Mouse (Mus musculus) lung, postnatal 4 days (tissue): ENCODE measurements around the gene Cramp1l.

Source experiments
- DNase-seq, 2 experiments: peaks; one replicate each; pipeline ENCODE4 v3.0.0; 2021

The Cramp1l gene

GRCm38 (mm10) chr17:25015655-25016291 is at the start of gene Cramp1l, which contains the start of gene Ift140:
TSS of gene Cramp1l (minus strand) at chr17:25015788.
TSS of gene Ift140 (plus strand) at chr17:25016085.
- DNase-seq: peak; percentile 99 to 100

GRCm38 (mm10) chr17:25065189-25065588 is 49.6 kb upstream of the Cramp1l start:
- no peak for DNase-seq

DNA sequence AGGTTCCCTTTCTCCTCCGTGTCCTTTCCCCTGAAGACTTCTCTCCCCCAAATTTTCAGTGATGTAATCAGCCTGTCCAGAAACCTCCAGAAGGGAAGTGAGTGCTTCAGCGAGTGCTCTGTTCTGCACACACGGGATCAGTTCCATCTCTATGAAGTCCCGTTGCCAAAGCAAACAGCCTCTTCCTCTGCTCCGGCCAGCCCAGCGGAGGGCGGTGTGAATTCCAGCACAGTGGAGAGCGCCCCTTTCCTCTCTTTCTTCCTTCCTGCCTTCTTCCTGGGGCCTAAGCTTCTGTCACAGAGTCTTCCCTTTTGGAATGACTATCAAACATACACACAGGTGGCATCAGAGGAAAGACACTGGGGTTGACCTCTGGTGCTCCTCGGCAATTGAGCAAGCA is 48.8 kb upstream of the Cramp1l start:
- peak; percentile 75 to 84 for DNase-seq

DNA sequence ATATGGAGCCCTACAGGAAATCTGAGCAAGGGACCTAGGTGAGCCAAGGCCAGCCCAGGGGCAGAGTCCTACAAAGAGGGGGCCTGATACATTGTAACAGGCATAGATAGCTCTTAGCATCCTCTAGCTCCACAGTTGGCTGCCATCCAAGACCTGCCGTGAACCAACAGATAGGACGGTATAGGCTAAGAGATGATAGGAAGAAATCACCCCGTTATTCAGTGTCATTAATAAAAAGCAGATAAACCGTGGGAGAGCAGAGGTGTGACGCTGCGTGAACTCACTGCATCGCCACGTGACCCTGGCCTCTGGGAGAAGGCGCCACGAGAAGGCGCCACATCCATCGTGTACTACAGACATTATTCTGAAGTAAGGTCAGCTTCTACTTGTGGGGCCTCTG is 48.3 kb upstream of the Cramp1l start:
- DNase-seq: no peak

DNA sequence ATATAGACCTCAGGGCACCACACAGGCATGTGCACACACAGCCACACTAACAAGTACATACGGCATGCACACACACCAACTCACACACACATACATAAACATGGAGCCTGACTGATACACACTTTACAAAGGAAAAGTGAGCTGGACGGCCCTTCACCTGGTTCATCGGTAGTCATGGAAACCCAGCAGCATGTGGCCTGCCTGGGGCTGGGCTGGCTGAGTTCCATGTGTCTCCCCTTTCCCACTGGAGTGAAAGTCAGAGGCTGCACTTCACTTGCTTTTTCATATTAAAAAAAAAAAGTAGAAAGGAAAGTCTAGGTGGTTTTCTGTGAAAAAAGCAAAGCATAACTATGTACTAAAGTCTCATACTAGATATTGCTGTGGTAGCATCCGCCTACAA is 47.7 kb upstream of the Cramp1l start:
- DNase-seq: no peak

DNA sequence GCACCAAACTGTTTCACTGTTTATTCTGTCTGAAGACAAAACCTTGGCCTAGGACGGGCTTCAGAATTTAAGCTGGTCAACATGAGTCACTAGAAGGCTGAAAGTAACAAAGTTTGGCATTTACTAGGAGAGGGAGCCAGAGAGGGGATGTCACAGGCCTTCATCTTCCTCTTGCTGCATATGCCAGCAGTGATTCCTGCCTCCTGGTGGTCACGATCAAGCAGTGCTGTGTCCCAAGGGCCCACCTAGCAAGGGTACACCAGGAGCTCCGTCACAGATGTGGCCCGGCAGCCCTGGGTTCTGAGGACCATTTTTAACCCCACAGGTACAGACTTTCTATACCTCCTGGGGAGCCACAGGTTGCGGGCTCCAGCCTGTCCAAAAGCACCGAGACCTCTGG is 41.5 kb upstream of the Cramp1l start:
- no peak for DNase-seq

DNA sequence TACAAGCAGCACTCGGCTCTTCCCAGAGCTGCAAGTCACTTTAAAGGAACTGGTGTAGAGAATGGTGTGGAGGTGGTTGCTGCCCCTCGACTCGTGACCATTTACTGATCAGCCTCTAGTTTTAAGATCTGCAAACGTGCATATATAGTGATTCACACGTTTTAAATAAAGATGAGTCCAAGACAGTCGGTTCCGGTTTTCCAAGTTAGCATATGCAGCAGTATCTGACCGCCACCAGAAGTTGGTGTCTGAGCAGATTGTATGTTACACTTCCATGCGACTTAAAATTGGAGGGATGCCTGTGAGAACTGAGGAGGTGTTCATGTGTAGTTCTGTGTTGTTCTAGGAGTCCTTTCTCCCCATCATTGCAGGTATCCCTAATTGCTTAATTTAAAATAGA is 37.7 kb upstream of the Cramp1l start:
- DNase-seq: no peak

DNA sequence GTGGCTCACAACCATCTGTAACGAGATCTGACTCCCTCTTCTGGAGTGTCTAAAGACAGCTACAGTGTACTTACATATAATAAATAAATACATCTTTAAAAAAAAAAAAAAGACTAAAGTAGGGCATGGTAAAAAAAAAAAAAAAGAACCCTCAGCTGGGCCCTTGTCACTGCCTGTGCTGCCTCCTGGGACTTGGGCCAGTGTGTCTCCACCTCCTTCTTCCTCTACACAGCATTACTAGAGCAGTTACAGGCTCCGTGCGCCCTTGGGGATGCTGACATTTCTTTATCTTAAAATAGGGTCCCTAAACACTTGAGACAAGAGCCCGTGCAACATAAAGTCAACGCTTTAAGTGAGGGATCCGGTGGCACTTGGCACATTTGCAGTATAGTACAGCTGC is 31.6 kb upstream of the Cramp1l start:
- DNase-seq: no peak

DNA sequence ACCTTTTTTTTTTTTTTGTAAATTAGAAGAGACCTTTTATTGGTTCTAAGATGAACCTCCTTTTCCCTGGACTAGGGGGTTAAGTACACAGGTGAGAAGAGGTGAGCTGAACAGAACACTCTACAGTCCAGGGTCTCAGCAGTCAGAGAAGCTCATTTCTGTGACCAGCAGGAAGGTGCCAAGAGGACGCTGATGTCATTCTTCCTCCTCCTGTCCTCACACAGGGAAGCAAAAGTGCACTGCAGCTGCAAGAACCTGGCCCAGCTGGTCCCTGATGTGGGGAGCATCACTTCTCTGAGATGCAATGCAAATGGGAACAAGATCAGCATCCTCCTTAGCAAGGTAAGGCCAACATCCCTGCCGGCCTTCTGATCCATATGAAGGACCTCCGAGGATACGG is 29.7 kb upstream of the Cramp1l start:
- no peak for DNase-seq

- no peak for DNase-seq
Measured at GRCm38 (mm10) chr17:25044879-25045278, 29.3 kb upstream of the Cramp1l start.

DNA sequence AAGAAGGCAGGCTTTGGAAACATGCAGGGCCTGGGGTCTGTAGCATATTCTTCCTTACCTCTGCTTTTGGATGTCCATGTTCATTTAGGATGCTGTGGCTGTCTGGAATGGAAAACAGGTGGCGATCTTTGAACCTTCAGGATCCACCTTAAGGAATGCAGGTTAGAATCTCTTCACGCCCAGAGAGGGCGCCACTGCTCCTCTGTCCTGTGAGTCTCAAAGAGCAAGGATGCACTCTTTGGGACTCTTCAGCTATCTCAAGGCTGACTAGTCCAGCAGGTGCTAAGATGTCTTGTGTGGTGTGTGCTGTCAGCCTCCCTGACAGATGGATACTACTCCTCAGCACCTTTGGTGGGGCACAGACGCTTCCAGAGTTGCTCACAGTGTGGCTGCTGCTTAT is 20.6 kb upstream of the Cramp1l start:
- DNase-seq: no peak

DNA sequence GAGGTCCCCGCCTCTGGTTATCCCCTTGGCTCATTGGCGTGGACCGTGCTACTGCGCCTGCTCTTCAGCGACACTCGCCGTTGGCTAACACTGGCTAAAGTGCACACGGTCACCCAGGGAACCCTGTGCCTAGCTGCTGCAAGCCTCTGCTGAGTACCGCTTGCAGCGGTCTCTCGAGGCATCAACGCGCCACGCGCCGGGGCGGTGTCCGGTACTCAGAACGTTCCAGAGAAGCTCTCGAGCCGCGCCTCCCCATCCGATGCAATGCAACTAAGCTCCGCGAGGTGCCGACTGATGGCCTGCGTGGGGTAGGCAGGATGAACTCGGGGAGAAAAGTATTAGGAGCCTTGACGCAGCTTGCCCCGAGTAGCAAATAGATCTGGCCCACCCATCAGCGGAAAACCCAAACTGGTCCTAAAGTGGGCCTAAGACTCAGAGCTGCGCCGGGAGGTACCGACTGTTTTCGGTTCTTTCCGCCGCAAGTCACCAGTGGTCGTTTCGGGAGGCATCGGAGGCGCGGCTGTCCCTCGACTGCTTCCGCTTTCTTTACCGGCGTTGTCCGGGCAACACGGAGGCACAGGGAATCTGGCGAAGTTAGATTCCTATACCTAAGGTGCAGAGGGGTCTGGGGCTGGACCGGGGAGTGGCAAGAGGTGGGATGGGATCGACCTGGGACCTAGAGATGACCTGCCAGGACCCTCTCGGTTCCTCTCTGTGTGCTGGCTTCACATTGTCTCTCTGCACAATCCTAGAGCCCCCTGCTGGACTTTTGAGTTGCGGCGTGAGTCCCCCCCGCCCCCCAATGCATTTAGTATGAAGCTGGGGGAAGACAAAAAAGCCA is 924 bp upstream of the Cramp1l start:
- DNase-seq: peak; percentile 84 to 88

- DNase-seq: peak; percentile 65 to 66
Measured at GRCm38 (mm10) chr17:25014841-25015570, 582 bp downstream of the Cramp1l start.

DNA sequence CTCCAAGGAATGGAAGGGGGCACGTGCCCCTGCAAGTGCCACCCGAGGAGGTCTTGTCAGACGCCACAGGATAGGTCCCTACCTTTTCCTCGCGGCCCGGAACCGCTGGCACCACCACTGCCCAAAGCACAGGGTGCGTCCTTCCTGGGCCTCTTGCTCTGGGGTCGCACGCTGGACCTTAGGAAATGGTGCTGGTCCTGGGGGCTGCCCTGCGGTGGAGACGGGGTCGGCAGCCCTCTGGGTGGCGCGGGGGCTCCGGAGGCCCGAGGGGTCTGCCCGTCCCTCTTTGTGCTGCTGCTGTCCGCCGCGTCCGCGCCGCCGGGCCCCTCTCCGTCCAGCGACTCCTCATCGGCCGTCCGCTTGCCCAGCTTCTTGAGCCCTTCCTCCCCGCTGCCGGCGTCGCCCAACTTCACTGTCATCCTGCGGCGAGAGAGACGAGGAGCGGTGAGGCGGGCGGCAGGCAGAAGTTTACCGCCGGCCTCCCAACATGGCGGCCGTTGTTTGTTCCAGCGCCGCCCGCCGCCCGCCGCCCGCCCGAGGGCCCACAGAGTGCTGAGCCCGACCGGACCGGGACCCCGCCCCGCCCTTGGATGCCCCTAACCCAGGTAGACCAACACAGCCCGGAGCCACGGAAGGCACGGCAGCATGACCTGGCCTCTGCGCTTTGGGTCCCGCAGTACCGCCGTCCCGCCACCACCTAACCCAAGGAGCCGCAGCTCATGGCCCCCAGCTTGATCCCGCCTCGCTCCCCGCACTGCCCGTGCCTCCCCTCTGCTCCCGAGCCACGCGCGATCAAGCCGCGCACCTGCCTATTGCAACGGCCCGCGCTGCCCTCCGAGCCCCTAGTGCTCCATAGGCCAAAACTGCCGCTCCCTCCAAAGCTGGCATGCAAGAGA is 1.7 kb downstream of the Cramp1l start:
- DNase-seq: peak; percentile 48 to 49

GRCm38 (mm10) chr17:25007480-25007879 is 8.1 kb downstream of the Cramp1l start:
- no peak for DNase-seq

GRCm38 (mm10) chr17:25005102-25005501 is 10.5 kb downstream of the Cramp1l start:
- DNase-seq: no peak

GRCm38 (mm10) chr17:24994721-24995120 is 20.9 kb downstream of the Cramp1l start:
- DNase-seq: no peak

DNA sequence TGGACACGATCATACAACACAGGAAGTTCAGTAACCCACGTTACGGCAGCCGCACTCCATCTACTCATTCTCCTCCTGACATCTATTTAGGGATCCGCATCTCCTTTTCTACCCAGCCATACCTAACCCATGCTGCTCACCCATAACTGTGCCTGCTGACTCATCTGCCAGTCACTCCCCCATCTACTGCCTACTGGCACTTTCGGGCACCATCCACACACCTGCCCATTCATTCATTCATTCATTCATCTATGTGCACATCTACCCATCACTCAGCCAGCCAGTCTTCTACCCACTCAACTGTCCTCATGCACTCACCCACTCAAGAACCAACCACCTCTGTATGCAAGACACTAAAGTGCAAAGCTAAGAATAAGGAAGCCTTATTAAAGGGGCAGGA is 28.4 kb downstream of the Cramp1l start:
- no peak for DNase-seq

DNA sequence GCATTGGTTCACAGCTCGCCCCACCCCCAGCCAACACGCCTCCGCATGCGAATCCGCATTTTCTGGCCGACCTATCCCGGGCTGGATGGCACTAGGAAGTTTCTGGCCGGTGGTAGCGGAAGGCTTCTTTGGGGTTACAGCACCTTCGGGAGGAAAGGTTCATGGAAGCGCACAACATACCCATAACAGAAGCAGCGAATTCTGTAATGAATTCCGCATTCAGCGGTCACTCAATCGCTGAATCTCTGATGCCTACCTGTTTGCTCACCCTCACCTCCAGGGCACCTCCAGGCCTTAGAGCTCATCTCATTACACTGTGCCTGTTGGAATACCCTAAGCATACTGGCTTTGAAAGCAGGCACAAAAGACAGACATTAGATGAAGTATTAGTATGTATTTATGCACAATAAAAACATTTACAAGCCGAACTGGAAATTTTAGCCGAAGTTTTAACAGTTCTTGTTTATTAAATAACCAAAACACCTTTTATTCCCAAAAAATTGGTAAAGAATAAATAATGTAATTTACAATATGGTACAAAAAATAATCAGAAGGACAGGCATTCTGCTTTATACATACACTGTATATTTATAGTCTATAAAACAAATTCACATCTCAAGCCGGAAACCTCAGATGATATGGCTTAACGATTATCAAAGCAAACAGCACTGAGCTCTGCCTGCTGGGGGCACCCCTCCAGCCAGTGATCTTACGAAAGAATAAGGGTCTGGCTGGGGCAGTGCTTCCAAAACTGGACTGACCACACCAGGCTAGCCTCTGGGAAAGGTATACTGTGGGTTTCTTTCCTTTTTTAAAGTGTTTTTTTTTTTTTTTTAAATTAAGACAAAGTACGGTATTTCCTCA is 54.5 kb downstream of the Cramp1l start:
- DNase-seq: no peak

DNA sequence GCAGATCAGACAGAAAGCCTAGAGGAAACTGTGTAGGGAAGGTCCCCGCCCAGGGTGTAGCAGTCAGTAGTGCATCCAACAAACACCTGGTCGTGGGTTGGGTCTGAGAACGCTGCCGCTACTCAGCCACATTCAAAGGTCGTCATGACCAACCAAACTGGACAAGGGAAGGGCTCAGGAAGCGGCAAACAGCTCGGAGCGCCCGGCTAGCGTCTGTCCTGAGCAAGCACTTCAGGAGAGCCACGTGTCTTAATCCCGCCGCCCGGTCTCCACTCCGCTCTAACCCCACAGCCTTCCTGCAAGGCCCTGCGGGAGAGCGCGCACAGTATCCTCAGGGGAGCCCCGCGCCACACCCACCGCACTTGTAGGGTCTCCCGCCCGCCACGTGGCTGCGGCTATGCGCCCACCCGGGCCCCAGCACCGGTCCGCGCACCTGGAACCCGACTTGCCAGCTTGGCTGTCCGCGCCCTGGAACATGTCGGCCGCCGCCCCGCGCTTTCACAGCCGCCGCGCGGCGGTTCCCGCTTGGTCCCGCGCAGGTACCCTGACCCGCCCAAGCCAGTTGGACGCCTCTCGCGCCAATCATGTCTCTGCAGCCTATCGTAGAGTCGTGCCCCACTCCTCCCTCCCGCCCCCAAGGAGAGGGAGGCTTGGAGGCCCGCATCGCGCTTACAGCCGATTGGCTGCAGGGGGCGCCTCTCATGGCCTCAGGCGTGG is 55.3 kb downstream of the Cramp1l start, which contains the start of gene Jpt2:
Gene Jpt2, minus strand, starts transcription at position 555 of the 717 bp plus-strand sequence.
- peak; percentile 98 to 99 for DNase-seq

DNA sequence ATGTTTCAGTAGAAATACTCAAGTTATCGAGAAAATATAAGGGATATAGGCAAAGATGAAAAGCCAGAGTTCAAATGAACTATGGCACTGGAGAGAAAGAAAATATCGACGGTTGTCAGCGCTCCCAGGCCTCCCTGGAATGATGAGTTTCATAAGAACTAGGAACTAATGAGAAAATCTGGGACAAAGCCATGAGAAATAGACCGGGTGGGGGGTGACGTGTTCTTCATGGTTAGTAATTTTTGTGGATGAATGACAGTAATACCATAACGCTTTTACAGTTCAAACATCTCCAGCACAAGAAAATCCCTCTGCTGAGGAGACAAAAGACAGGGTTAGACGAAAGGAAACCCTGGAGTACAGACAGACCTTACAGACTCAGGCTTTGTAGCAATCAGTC is 56.2 kb downstream of the Cramp1l start:
- no peak for DNase-seq
